Mouse (Mus musculus) limb, embryonic 11.5 days (tissue): ENCODE results near the gene Csf3r. TPM values are rescaled to one million over a fixed set of nuclear protein-coding genes. Genes with fewer than 3 reads are reported as not detected.

Source experiments
- ATAC-seq: fragments of 200-750 bp; cut with Nextera tagmentation; 2 replicates; pipeline ENCODE4 v1.8.0; 2017; ENCODE audit warnings: low read depth; ENCODE audit not compliant: insufficient number of reproducible peaks, low FRiP score, low TSS enrichment
- DNase-seq: peaks from one replicate; pipeline ENCODE4 v3.0.0-alpha.2; 2015; ENCODE audit warnings: low spot score
- H3K27ac ChIP-seq: fragments of 300-500 bp; sonication (generic); replicated peaks from 2 replicates; pipeline ENCODE4 v1.5.1; 2014; ENCODE audit warnings: low read depth, mild to moderate bottlenecking, low read length
- H3K27me3 ChIP-seq: fragments of 300-500 bp; sonication (generic); 2 replicates; pipeline ENCODE4 v1.6.1; 2014; ENCODE audit warnings: mild to moderate bottlenecking, low read length, mixed read lengths; ENCODE audit not compliant: control insufficient read depth, insufficient read depth
- H3K36me3 ChIP-seq: fragments of 300-500 bp; sonication (generic); 2 replicates; pipeline ENCODE4 v1.6.1; 2014; ENCODE audit warnings: mild to moderate bottlenecking, low read length, moderate library complexity, mixed read lengths; ENCODE audit not compliant: control insufficient read depth, insufficient read depth
- H3K4me1 ChIP-seq: fragments of 300-500 bp; sonication (generic); 2 replicates; pipeline ENCODE4 v1.6.1; 2014; ENCODE audit warnings: low read length, mixed read lengths; ENCODE audit not compliant: control insufficient read depth, insufficient read depth
- H3K4me2 ChIP-seq: fragments of 300-500 bp; sonication (generic); 2 replicates; pipeline ENCODE4 v1.6.1; 2014; ENCODE audit warnings: low read depth, mild to moderate bottlenecking, moderate library complexity; ENCODE audit not compliant: severe bottlenecking
- H3K4me3 ChIP-seq: fragments of 300-500 bp; sonication (generic); 2 replicates; pipeline ENCODE4 v1.5.1; 2014; ENCODE audit warnings: low read depth, low read length
- H3K9ac ChIP-seq: fragments of 300-500 bp; sonication (generic); 2 replicates; pipeline ENCODE4 v1.6.1; 2014; ENCODE audit warnings: mild to moderate bottlenecking, low read length
- H3K9me3 ChIP-seq: fragments of 300-500 bp; sonication (generic); 2 replicates; pipeline ENCODE4 v1.6.1; 2016; ENCODE audit warnings: low read length; ENCODE audit not compliant: control insufficient read depth
- WGBS: fragments of 180-500 bp; shearing (Covaris S2); extraction: QIAGEN DNeasy Blood & Tissue Kit; methylation state at CpG from one replicate; pipeline ENCODE4 v1.1.7; 2014; 5-methylcytosine and 5-hydroxymethylcytosine counted together
- polyA plus RNA-seq: library from polyadenylated mRNA; unstranded; fragments of >200 nt; fragmentation: Nextera tagmentation; extraction: Ambion mirVana; gene quantifications from 2 replicates; pipeline ENCODE4 v1.2.1, GENCODE M21; 2014

Gene Csf3r
- polyA plus RNA-seq, 1 experiment from 2014 or later: 0.40 TPM

DNA sequence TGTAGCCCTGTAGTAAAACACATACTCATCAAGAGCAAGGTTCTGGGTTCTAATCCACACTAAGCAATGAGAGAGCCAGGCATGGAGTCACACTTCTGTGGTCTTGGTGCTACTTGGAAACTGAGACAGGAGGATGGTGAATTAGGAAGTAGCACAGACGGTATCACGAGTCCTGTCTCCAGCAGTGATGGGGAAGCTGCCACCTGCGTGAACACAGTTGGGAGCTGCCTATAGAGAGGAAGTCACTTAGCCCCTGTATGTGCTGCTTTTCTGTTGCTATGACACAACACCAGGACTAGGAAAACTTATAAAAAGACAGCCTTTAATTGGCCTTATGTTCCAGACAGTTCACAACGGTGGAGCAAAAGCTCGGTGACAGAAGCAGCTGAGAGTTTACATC is 6.4 kb downstream of the Csf3r start:
- no peak overlapping the region for H3K27ac ChIP-seq
- no peak overlapping the region for H3K4me2 ChIP-seq
- H3K9ac ChIP-seq: no peak overlapping the region
- H3K9me3 ChIP-seq: no peaks in the 10 kb centered on the region
- no peak for ATAC-seq
- DNase-seq: no peak
- no peak overlapping the region for H3K4me3 ChIP-seq
- no peaks in the 10 kb centered on the region for H3K36me3 ChIP-seq
- WGBS: 72% methylated on average over 5 of the region's 5 CpGs
- H3K27me3 ChIP-seq: no peaks in the 10 kb centered on the region
- H3K4me1 ChIP-seq: no peaks in the 10 kb centered on the region

- Histone ChIP-seq H3K27me3 (no peaks in the 10 kb centered on the region), H3K9me3 (no peaks in the 10 kb centered on the region), H3K27ac (no peak overlapping the region), H3K9ac (no peak overlapping the region), H3K4me1 (no peaks in the 10 kb centered on the region), H3K36me3 (no peaks in the 10 kb centered on the region), H3K4me2 (no peak overlapping the region), H3K4me3 (no peak overlapping the region)
- 82% methylated on average over 5 of the region's 5 CpGs for WGBS
- DNase-seq: no peak
- ATAC-seq: no peak
Observed at GRCm38 (mm10) chr4:126035413-126035812, 11.1 kb downstream of the Csf3r start.

GRCm38 (mm10) chr4:126046851-126047585 is 22.7 kb downstream of the Csf3r start, which contains the start of gene Mrps15:
TSS of gene Mrps15 (plus strand) at chr4:126046925.
- H3K9ac ChIP-seq: peak within 1 kb of the TSS; percentile 89
- H3K4me2 ChIP-seq: peak within 1 kb of the TSS; percentile 53
- H3K4me3 ChIP-seq: peak within 1 kb of the TSS; percentile 80
- peak; percentile 91 for DNase-seq
- peaks cover 6% of the 10 kb centered on the region; the same call in 1 of the 2 replicates for H3K36me3 ChIP-seq
- WGBS: under 1% methylated on average over 56 of the region's 56 CpGs
- no peaks in the 10 kb centered on the region for H3K9me3 ChIP-seq
- H3K27ac ChIP-seq: no peak within 1 kb of the TSS; the same call in 1 of the 2 replicates
- peak; percentile 85 for ATAC-seq
- no peaks in the 10 kb centered on the region for H3K27me3 ChIP-seq
- H3K4me1 ChIP-seq: 0 out of 2 replicates have a peak, but pooled peaks cover 6% of the 10 kb centered on the region

DNA sequence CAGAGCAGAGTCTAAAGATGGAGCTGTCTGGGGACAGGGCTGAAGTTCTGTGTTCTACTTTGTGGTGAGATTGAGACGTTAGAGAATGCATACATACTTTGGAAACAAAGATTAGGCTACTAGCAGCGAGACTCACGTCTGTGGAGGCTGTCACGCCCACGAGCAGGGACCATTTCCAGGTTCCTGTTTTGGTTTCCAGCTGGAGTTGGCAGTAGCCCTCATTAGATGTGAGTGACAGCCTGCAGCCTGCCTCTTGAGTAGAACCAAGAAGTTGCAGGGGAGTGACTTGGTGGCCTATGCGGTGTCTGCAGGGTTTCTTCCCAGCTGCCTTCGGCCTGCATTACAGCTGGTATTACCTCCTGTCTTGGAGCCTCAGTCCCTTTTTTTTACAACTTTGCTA is 27.3 kb downstream of the Csf3r start:
- Histone ChIP-seq H3K4me2 (no peak overlapping the region), H3K27me3 (no peaks in the 10 kb centered on the region), H3K9ac (no peak overlapping the region), H3K27ac (no peak overlapping the region), H3K9me3 (no peaks in the 10 kb centered on the region), H3K4me1 (0 out of 2 replicates have a peak, but pooled peaks cover 6% of the 10 kb centered on the region), H3K4me3 (no peak overlapping the region), H3K36me3 (peaks cover 9% of the 10 kb centered on the region; the same call in 1 of the 2 replicates)
- no peak for DNase-seq
- 84% methylated on average over 7 of the region's 7 CpGs for WGBS
- no peak for ATAC-seq

- Histone ChIP-seq H3K4me3 (peak overlapping the region; percentile 67), H3K9me3 (no peaks in the 10 kb centered on the region), H3K36me3 (peaks cover 3% of the 10 kb centered on the region; the same call in 1 of the 2 replicates), H3K27ac (no peak overlapping the region), H3K4me1 (peaks cover 3% of the 10 kb centered on the region; the same call in 1 of the 2 replicates), H3K4me2 (peak overlapping the region; percentile 71), H3K9ac (peak overlapping the region; percentile 60; the same call in 1 of the 2 replicates), H3K27me3 (no peaks in the 10 kb centered on the region)
- 14% methylated on average over 19 of the region's 19 CpGs for WGBS
- DNase-seq: no peak
- ATAC-seq: no peak
Observed at GRCm38 (mm10) chr4:126057207-126058133, 33.1 kb downstream of the Csf3r start.

DNA sequence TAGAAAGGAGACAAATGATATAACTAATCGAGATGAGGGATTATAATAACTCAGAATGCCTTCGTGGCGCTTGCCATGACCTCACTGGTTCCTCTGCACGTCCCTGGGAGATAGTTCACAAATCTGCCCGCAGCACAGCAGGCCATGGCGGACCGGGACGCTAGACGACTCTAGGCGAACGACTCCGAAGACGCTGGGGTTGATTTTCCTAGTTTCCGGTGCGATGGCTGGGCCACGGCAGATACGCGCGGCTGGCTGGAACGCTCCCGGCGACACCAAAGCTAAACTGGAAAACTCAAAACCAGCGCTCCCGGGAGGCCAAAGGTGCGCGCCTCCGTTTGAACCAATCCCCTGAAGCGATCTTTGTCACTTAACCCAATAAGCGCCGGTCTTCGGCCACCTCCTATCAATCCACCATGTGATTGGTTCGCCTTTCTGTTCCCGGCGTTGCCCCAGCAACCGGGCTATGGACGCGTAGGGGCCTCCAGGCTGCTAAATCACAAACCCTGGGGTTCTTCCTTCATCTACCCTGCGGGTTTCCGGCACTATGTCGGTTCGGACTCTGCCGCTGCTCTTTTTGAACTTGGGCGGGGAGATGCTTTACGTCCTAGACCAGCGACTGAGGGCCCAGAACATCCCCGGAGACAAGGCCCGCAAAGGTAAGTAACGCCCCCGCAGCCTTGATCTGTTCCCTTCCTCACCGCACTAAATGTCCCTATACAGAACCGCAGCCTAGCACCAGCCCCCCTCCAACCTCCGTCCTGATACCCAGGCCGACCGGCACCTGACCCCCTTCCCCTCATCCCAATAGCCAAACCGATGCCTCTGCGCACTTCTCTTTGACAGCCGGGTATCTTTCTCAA is 34.0 kb downstream of the Csf3r start, which contains the start of gene Oscp1:
Gene Oscp1 (plus strand): TSS at position 432 of the 863 bp plus-strand sequence.
- Histone ChIP-seq H3K9ac (peak within 1 kb of the TSS; percentile 60), H3K4me3 (peak within 1 kb of the TSS; percentile 67), H3K9me3 (no peaks in the 10 kb centered on the region), H3K4me2 (peak within 1 kb of the TSS; percentile 71), H3K36me3 (peaks cover 3% of the 10 kb centered on the region; the same call in 1 of the 2 replicates), H3K4me1 (peaks cover 3% of the 10 kb centered on the region; the same call in 1 of the 2 replicates), H3K27me3 (no peaks in the 10 kb centered on the region), H3K27ac (no peak within 1 kb of the TSS)
- ATAC-seq (peak; percentile 96), DNase-seq (peak; percentile 94)
- under 1% methylated on average over 57 of the region's 57 CpGs for WGBS

GRCm38 (mm10) chr4:126058997-126059362 is 34.6 kb downstream of the Csf3r start:
- WGBS: 43% methylated on average over 9 of the region's 9 CpGs
- Histone ChIP-seq H3K4me3 (peak overlapping the region; percentile 67), H3K27me3 (no peaks in the 10 kb centered on the region), H3K4me1 (peaks cover 3% of the 10 kb centered on the region; the same call in 1 of the 2 replicates), H3K27ac (no peak overlapping the region), H3K4me2 (peak overlapping the region; percentile 71), H3K9me3 (no peaks in the 10 kb centered on the region), H3K9ac (peak overlapping the region; percentile 51), H3K36me3 (peaks cover 3% of the 10 kb centered on the region; the same call in 1 of the 2 replicates)
- ATAC-seq (no peak), DNase-seq (no peak)
